Mouse (Mus musculus): ENCODE measurements at regions not wholly inside any gene's neighbourhood (a gene's known extent, or its start where the extent isn't known, plus 50 kb on each side); places are given as distances from the start of the nearest gene placed in this dataset.
"Not testable (repeated sequence)": the region's sequence is repeated elsewhere in the genome, so short reads cannot be mapped to it uniquely, and the experiment has no call there.

DNA sequence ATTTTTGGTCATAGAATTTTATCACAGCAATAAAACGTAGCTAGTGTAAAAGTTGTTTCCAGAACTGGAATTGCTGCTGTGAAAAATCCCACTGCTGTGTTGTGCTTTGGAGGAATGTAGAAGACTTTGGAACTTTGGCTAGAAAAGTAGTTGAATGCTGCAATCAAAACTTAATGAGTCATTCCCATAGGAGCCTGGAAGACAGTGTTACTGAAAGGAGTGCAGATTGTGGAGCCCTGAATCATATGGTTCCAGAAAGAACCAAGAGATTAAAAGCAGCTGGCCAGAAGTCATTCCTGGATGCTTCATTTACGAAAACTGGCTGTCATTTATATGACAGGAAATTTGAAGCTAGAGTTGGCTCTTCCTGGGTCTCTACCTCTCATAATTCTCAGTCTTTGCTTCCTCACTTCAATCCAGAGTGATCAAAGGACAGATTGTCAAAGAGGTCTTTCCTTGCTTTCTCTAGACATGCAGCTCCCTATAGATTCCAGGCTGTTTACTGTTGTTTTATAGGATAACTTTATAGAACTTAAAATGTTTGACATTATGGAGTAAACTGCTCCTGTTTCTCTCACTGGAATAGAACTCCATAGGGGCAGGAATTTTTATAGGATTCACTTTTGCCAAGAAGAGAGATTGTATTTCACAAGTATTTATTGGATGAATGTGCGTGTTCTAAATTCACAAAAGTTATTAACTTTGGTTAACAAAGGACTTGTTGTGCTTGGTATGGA, 504.2 kb downstream of the Cypt12 start:
- 58% methylated on average over 3 of the region's 3 CpGs for WGBS
- Histone ChIP-seq H3K4me2 (no peak overlapping the region), H3K27me3 (no peaks in the 10 kb centered on the region), H3K4me3 (no peak overlapping the region), H3K27ac (no peak overlapping the region), H3K4me1 (no peaks in the 10 kb centered on the region), H3K9me3 (no peaks in the 10 kb centered on the region), H3K9ac (no peak overlapping the region), H3K36me3 (no peaks in the 10 kb centered on the region)
- no peak for ATAC-seq (ENCODE audit: insufficient number of reproducible peaks, insufficient read depth, low FRiP score, low TSS enrichment, low read depth)

DNA sequence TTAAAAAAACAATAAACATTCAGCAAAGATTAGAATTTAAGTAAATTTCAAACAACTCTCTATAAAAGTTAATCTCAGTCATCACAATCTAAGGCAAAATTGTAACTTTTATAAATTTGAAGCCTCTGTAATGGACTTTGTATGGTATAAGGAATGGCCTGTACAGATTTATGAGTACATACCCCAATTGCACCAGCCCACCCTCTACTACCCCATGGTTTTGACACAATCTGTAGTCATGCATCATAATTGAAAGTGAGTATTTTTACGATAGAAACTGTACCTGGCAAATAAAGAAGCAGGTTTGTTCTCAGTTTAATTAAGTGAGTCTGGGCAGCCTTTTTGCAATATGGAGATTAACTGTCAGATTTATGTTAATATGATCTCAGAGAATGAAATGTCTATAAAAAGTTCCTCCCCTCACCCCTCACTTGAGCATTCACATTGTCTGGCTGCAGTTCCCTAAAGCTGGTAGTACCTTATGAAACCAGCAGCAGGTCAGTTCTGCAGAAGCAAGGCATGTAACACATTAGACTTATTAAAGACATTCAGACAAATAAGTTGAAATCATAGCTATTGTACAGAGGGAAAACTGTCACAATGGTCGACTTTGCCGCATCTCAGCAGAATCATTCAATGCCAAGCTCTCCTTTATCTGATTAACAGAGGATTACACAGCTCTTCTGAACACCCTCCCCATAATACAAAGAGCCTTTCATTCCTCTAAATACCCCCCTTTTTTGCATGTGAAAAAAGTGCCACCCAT, 505.2 kb downstream of the Cypt12 start:
- no peak overlapping the region for H3K27ac ChIP-seq
- no peak overlapping the region for H3K4me2 ChIP-seq
- WGBS = 52% methylated on average over 3 of the region's 3 CpGs
- no peaks in the 10 kb centered on the region for H3K27me3 ChIP-seq
- no peaks in the 10 kb centered on the region for H3K9me3 ChIP-seq
- ATAC-seq (ENCODE audit: insufficient number of reproducible peaks, insufficient read depth, low FRiP score, low TSS enrichment, low read depth) = no peak
- H3K4me1 ChIP-seq = no peaks in the 10 kb centered on the region
- H3K9ac ChIP-seq = no peak overlapping the region
- H3K4me3 ChIP-seq = no peak overlapping the region
- no peaks in the 10 kb centered on the region for H3K36me3 ChIP-seq

DNA sequence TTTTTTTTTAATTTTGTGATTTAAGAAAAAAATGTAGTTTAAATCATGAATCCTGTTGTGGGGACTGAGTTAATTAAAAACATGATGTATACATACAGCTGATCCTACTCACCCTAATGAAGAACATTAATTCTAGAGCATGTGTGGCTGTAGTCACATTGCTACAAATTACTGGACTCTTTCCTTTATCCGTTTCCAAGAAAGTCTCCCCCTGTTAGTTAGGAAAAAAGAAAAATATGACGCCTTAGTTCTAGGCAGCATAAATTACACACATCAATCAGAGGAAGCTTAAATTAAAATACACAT, 505.7 kb downstream of the Cypt12 start:
- ATAC-seq (ENCODE audit: insufficient number of reproducible peaks, insufficient read depth, low FRiP score, low TSS enrichment, low read depth) = no peak
- Histone ChIP-seq H3K36me3 (no peaks in the 10 kb centered on the region), H3K27ac (no peak overlapping the region), H3K4me3 (no peak overlapping the region), H3K9me3 (no peaks in the 10 kb centered on the region), H3K9ac (no peak overlapping the region), H3K4me1 (no peaks in the 10 kb centered on the region), H3K27me3 (no peaks in the 10 kb centered on the region), H3K4me2 (no peak overlapping the region)
- WGBS = 53% methylated on average over 2 of the region's 2 CpGs

DNA sequence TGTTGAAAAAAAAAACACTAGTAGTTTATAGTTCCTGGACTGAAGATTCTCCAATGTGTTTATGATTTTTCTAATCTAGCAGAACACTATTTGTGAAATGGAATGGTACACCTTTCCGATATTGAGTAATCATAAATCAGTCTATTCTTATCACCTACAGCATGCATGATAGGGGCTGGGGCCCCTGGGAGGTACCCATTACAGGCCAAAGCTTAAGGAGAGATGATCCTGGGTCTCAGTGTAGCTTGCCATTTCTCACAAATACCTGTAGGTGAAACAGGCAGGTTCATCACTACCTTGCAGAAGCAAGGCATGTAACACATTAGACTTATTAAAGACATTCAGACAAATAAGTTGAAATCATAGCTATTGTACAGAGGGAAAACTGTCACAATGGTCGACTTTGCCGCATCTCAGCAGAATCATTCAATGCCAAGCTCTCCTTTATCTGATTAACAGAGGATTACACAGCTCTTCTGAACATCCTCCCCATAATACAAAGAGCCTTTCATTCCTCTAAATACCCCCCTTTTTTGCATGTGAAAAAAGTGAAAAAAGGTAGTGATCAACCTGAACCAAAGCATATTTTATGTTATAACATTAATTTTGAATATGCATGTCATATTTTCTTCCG, 506.5 kb downstream of the Cypt12 start:
- H3K36me3 ChIP-seq; H3K27ac ChIP-seq; ATAC-seq (ENCODE audit: insufficient number of reproducible peaks, insufficient read depth, low FRiP score, low TSS enrichment, low read depth); H3K9me3 ChIP-seq; H3K4me2 ChIP-seq; H3K4me1 ChIP-seq; H3K9ac ChIP-seq; H3K4me3 ChIP-seq; H3K27me3 ChIP-seq: not testable (repeated sequence)
- WGBS = 70% methylated on average over 4 of the region's 4 CpGs

DNA sequence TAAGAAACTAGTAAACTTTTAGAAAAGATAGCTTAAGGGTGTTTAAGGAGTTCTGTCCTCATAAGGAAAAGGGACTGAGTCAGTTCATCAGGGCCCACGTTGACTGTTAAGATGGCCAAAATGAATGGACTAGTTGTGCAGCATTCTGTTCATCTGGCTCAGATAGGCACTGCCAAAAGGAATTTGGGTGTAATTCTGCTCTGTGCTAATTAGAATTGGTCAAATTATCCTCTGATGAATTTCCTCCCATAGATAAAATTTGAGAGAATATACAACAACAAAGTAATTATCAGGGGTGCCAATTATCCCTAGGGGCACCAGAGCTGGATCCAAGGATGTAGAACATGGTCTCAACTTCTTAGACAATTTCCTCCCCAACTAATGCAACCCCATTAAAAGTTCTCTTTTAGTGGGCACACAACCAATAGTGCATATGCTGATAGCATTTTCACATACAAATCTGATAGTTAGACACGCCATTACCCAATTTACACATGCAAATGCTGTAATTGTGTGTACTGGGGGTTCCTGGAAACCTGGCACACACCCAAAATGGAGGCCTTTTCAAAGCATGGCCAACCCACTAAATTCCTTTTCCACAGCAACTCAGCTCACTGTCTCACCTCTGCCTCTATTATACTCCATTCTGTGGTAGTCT, 508.0 kb downstream of the Cypt12 start:
- no peak overlapping the region for H3K4me3 ChIP-seq
- ATAC-seq (ENCODE audit: insufficient number of reproducible peaks, insufficient read depth, low FRiP score, low TSS enrichment, low read depth) = no peak
- no peak overlapping the region for H3K27ac ChIP-seq
- WGBS = 71% methylated on average over 2 of the region's 2 CpGs
- H3K27me3 ChIP-seq = no peaks in the 10 kb centered on the region
- no peak overlapping the region for H3K4me2 ChIP-seq
- H3K4me1 ChIP-seq = no peaks in the 10 kb centered on the region
- H3K9me3 ChIP-seq = no peaks in the 10 kb centered on the region
- no peaks in the 10 kb centered on the region for H3K36me3 ChIP-seq
- no peak overlapping the region for H3K9ac ChIP-seq

DNA sequence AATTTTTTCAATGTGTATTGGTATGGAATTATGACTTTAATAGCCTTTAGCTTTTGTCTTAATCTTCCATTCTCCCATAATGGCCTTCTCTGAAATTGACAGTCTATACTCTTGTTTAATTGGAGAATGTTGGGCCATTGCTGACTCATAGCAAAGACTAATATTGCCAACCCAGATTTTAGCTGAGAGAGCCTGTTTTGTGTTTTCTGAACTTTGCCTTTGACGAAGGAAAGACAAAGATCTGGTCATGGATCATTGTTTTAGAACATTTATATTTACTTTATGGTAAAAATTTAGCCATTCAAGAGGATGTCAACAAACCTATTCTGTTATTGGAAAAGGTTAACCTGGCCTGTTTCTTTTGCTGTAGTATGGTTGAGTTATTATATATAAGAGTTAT, 512.1 kb downstream of the Cypt12 start:
- H3K4me1 ChIP-seq = no peaks in the 10 kb centered on the region
- H3K4me3 ChIP-seq = no peak overlapping the region
- no peaks in the 10 kb centered on the region for H3K27me3 ChIP-seq
- H3K9ac ChIP-seq = no peak overlapping the region
- 85% methylated on average over 1 of the region's 1 CpGs for WGBS
- ATAC-seq (ENCODE audit: insufficient number of reproducible peaks, insufficient read depth, low FRiP score, low TSS enrichment, low read depth) = no peak
- no peaks in the 10 kb centered on the region for H3K36me3 ChIP-seq
- no peak overlapping the region for H3K27ac ChIP-seq
- no peak overlapping the region for H3K4me2 ChIP-seq
- H3K9me3 ChIP-seq = no peaks in the 10 kb centered on the region

DNA sequence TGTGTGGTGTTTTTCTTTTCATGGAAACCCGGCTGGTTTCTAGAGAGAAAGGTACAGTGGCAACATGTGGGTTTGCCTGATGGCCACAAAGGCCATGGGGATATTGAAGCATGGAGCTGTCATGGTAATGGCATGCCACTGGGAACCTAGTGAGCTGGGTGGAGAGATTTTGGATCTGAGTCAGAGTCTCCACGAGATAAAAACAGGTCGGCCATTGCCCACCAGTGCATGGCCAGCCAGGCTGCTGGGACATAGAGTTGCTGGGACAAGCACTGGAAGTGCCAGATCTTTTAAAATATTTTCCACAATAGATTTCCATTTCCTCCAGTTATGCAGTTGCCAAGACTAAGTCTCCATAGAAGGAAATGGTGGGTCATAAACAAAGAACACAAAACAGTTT, 523.6 kb downstream of the Cypt12 start:
- Histone ChIP-seq H3K4me1 (no peaks in the 10 kb centered on the region), H3K27me3 (no peaks in the 10 kb centered on the region), H3K4me2 (no peak overlapping the region), H3K9me3 (no peaks in the 10 kb centered on the region), H3K4me3 (no peak overlapping the region), H3K9ac (no peak overlapping the region), H3K36me3 (no peaks in the 10 kb centered on the region), H3K27ac (no peak overlapping the region)
- WGBS = 86% methylated on average over 3 of the region's 3 CpGs
- no peak for ATAC-seq (ENCODE audit: insufficient number of reproducible peaks, insufficient read depth, low FRiP score, low TSS enrichment, low read depth)

DNA sequence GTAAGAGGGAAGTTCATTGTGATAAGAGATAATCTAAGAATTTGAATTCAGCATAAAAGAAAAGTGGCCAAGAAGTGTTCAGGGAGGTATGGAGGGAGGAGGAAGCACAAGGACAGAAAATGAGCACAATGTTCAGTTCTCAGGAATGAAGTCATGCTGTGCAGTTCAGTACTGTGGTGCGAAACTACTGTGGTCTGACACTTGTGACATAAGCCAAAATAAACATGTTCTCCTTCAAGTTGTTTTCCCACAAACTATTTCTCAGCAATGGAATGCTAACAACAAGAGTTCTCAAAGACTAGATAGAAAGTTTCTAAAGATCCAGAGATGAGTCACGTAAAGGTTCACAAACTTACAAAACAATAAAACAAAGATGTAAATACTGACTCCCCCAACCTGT, 531.3 kb downstream of the Cypt12 start:
- no peak overlapping the region for H3K4me2 ChIP-seq
- no peaks in the 10 kb centered on the region for H3K27me3 ChIP-seq
- no peak overlapping the region for H3K27ac ChIP-seq
- no peak overlapping the region for H3K9ac ChIP-seq
- no peaks in the 10 kb centered on the region for H3K36me3 ChIP-seq
- no peak for ATAC-seq (ENCODE audit: insufficient number of reproducible peaks, insufficient read depth, low FRiP score, low TSS enrichment, low read depth)
- H3K4me3 ChIP-seq = no peak overlapping the region
- no peaks in the 10 kb centered on the region for H3K4me1 ChIP-seq
- WGBS = 87% methylated on average over 2 of the region's 2 CpGs
- no peaks in the 10 kb centered on the region for H3K9me3 ChIP-seq

DNA sequence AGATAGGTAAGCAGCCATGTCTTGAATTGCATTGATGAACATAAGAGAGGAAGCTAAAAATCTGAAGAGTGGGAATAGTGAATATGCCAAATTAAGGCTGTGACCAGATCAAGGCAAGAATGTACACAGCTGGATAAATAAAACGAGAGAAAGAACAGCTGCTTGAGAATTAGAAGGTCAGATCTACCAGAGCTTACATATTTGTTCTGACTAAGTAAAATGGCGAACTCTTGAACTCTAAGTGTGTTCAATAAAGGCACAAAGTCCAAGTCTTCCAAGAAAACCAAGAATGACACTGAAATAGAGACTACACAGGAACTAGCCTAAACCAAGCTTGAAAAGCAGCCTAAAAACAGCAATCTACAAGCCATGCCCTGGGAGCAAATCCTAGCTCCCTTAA, 533.8 kb downstream of the Cypt12 start:
- no peaks in the 10 kb centered on the region for H3K27me3 ChIP-seq
- peaks cover 5% of the 10 kb centered on the region for H3K9me3 ChIP-seq
- no peaks in the 10 kb centered on the region for H3K4me1 ChIP-seq
- no peaks in the 10 kb centered on the region for H3K36me3 ChIP-seq
- no peak overlapping the region for H3K4me2 ChIP-seq
- no peak overlapping the region for H3K27ac ChIP-seq
- WGBS = 73% methylated on average over 2 of the region's 2 CpGs
- no peak overlapping the region for H3K4me3 ChIP-seq
- ATAC-seq (ENCODE audit: insufficient number of reproducible peaks, insufficient read depth, low FRiP score, low TSS enrichment, low read depth) = no peak
- H3K9ac ChIP-seq = no peak overlapping the region

DNA sequence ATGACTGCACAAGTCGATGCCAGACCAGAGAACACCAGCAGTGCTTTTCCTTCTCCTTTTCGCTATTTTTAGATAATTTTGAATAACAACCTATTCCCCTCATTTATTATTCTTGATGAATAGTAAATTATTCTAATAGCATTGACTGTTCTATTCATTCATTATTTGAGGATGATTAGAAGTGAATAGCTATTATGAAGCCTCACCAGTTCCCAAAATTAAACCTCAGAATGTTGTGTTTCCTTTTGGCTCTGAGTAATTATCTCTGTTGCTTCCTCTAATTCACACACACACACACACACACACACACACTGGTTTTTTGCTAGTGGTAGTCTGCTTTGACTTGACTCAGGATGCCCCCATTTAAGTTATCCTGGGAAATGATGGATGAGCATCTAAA, 540.7 kb downstream of the Cypt12 start:
- Histone ChIP-seq H3K9me3 (peaks cover 5% of the 10 kb centered on the region), H3K27me3 (no peaks in the 10 kb centered on the region), H3K4me3 (no peak overlapping the region), H3K27ac (no peak overlapping the region), H3K36me3 (no peaks in the 10 kb centered on the region), H3K4me2 (no peak overlapping the region), H3K9ac (no peak overlapping the region), H3K4me1 (no peaks in the 10 kb centered on the region)
- no peak for ATAC-seq (ENCODE audit: insufficient number of reproducible peaks, insufficient read depth, low FRiP score, low TSS enrichment, low read depth)
- 92% methylated on average over 2 of the region's 2 CpGs for WGBS

DNA sequence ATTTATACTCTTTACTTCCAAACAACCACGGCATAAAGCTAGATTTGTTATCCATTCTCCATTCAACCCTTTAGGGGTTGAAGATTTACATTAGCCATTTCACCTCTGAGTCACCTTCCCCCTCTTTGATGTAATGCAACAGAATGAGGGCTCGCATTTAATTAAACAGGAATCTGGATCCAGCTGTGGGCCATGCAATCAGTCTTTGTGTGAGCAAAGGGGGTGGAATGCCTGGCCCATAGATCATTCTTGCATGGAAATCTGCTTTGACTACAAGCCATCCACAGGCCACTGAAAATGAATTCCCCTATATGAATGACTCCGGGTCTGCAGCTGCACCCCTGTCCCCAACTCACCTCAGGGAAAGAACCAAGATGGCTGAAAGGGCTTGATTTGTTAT, 574.4 kb downstream of the Cypt12 start:
- Histone ChIP-seq H3K9ac (no peak overlapping the region), H3K27ac (no peak overlapping the region), H3K27me3 (no peaks in the 10 kb centered on the region), H3K4me1 (no peaks in the 10 kb centered on the region), H3K4me3 (no peak overlapping the region), H3K36me3 (no peaks in the 10 kb centered on the region), H3K4me2 (no peak overlapping the region), H3K9me3 (no peaks in the 10 kb centered on the region)
- no peak for ATAC-seq (ENCODE audit: insufficient number of reproducible peaks, insufficient read depth, low FRiP score, low TSS enrichment, low read depth)
- 58% methylated on average over 3 of the region's 3 CpGs for whole genome bisulfite sequencing

DNA sequence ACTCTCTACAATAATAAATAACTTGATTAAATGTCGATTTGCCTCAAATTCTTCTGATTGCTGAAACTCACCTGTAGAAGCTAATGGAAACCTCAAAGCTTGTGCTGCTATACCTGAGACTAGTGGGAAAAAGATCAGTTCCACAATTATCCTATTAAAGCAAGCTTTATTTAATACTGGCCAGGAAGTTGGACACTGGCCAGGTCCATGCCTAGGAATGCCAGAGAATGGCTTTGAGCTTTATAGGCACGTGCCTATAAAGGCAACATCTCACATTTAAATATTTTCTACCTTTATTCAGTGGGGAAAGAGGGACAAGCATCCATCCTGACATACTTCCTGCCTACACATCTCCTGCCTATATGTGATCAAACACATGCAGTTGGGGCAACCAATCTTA, 575.8 kb downstream of the Cypt12 start:
- WGBS = 73% methylated on average over 2 of the region's 2 CpGs
- H3K27ac ChIP-seq = no peak overlapping the region
- ATAC-seq (ENCODE audit: insufficient number of reproducible peaks, insufficient read depth, low FRiP score, low TSS enrichment, low read depth) = no peak

More for the DNA sequence above, 575.8 kb downstream of the Cypt12 start:
- Histone ChIP-seq H3K4me2 (no peak overlapping the region), H3K36me3 (no peaks in the 10 kb centered on the region), H3K9me3 (no peaks in the 10 kb centered on the region), H3K9ac (no peak overlapping the region), H3K4me3 (no peak overlapping the region), H3K4me1 (no peaks in the 10 kb centered on the region), H3K27me3 (no peaks in the 10 kb centered on the region)
